Mouse (Mus musculus) hindbrain, embryonic 10.5 days (tissue): ENCODE data around the gene Shcbp1. TPM values are rescaled to one million over a fixed set of nuclear protein-coding genes. Genes with fewer than 3 reads are reported as not detected.
"Not testable (repeated sequence)": the region's sequence is repeated elsewhere in the genome, so short reads cannot be mapped to it uniquely, and the experiment has no call there.

ENCODE experiments used
- DNase-seq: peaks from one replicate; pipeline ENCODE4 v3.0.0-alpha.2; 2017; ENCODE audit warnings: low spot score
- H3K27ac ChIP-seq: fragments of 300-500 bp; sonication (generic); 2 replicates; pipeline ENCODE4 v1.5.1; 2016; ENCODE audit warnings: mild to moderate bottlenecking, moderate library complexity
- H3K27me3 ChIP-seq: fragments of 300-500 bp; sonication (generic); 2 replicates; pipeline ENCODE4 v1.6.1; 2016; ENCODE audit warnings: mild to moderate bottlenecking; ENCODE audit not compliant: poor library complexity, insufficient read depth, severe bottlenecking
- H3K36me3 ChIP-seq: fragments of 300-500 bp; sonication (generic); 2 replicates; pipeline ENCODE4 v1.6.1; 2016; ENCODE audit warnings: mild to moderate bottlenecking, moderate library complexity
- H3K4me1 ChIP-seq: fragments of 300-500 bp; sonication (generic); replicated peaks from 2 replicates; pipeline ENCODE4 v1.6.1; 2016; ENCODE audit warnings: mild to moderate bottlenecking
- H3K4me3 ChIP-seq: fragments of 300-500 bp; sonication (generic); 2 replicates; pipeline ENCODE4 v1.5.1; 2016; ENCODE audit warnings: mild to moderate bottlenecking, moderate library complexity
- H3K9me3 ChIP-seq: fragments of 300-500 bp; sonication (generic); 2 replicates; pipeline ENCODE4 v1.6.1; 2016; ENCODE audit warnings: mild to moderate bottlenecking, moderate library complexity
- WGBS: fragments of 180-500 bp; shearing (Covaris S2); methylation state at CpG from one replicate; pipeline ENCODE4 v1.1.7; 2016; 5-methylcytosine and 5-hydroxymethylcytosine counted together
- polyA plus RNA-seq: library from polyadenylated mRNA; unstranded; fragments of >200 nt; fragmentation: Nextera tagmentation; extraction: Ambion mirVana; gene quantifications from 2 replicates; pipeline ENCODE4 v1.2.1, GENCODE M21; 2016

The Shcbp1 gene
- polyA plus RNA-seq = 52.7 and 78.0 TPM in 2 replicates

DNA sequence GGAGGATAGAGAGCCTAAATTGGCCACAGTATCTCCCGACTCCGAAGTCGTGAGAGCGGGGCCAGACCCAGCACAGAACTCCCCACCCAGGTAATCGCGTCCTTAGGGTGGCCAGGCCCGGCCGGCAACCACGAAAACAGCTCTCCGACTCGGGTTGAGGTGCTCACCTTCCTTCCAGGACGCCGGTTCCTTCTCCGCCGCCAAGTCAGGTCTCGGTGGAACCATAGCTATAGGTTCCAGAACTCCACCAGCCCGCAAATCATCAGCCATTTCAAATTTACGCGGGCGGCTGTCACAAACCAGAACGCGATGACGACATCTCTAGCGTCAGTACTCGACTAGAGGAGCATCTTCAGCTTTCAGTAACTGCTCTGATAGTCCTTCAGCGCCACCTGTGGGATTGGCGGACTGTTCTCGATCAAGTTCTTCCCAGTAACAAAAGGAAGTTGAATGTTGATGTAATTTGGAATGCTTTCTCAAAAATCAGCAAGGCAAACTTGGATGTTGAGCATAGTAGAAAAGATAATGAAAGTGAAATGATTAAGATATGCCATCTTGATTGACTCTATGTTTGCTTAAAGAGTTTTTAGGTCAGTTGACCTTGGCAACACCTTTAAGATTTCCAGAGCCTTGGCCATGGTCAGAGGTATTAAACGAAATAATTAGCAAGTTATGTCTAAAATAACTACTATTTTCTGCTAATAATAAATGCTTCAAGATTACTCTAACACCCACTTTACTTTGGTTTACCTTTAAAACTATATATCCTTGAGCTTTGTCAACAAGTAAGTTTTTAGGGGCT is at the start of gene Shcbp1:
Gene Shcbp1, minus strand, starts transcription at position 314 of the 802 bp plus-strand sequence.
- Histone ChIP-seq H3K4me3 (peak within 1 kb of the TSS; percentile 86), H3K27me3 (no peaks in the 10 kb centered on the region), H3K27ac (peak within 1 kb of the TSS; percentile 81), H3K36me3 (peaks cover 28% of the 10 kb centered on the region), H3K4me1 (peaks cover 11% of the 10 kb centered on the region), H3K9me3 (peaks cover 25% of the 10 kb centered on the region)
- peak; percentile 88 for DNase-seq
- 5% methylated on average over 29 of the region's 29 CpGs for WGBS

DNA sequence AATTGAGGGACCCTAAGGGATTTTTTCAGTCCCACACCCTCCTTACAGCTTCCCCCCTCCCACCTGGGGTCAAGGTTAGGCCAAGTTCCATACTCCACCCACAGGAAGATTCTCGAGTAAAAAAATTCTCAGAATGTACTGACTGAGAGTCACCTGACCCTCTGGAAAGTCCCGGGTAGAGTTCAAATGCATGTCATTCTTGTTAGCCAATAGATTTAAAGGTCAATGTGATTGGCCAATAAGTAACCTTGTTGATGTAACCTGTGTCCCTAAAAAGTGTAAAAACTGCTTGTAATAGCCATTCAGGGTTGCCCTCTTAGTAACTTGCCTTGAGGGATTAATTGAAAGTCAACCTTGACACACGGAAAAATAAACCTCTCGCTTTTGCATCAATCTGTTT is 29.5 kb upstream of the Shcbp1 start:
- Histone ChIP-seq H3K36me3 (no peaks in the 10 kb centered on the region), H3K4me1 (no peaks in the 10 kb centered on the region), H3K27ac (no peak overlapping the region), H3K4me3 (no peak overlapping the region), H3K27me3 (no peaks in the 10 kb centered on the region), H3K9me3 (0 out of 2 replicates have a peak, but pooled peaks cover 6% of the 10 kb centered on the region)
- DNase-seq = no peak
- 92% methylated on average over 4 of the region's 4 CpGs for WGBS

DNA sequence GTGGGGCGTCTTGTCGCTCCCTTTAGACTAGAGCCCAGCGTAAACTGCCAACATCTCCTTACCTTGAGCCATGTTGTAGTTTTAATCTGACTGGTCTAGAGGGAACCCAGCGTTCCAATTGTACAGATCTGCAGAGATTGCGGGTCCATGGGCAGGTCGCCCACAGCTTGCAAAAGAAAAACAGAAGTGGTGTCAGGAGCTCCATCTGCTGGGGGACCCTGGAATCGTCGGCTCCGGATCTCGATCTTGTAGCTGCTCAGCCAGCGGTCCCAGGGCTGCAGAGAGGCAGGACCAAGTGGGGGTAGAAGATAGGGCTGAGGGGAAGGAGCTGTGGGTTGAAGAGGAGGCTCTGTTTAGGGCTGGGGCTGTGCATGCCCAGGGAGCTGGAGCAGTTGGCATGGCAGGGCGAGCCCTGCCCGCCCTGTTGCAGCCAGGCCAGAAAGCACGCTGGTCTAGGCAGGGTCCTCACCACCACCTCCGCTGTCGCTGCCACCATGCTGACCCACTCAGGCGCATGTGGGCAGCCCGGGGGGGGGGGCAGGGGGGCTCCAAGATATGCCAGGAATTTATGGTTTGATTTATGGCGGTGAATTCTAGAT is 21.3 kb upstream of the Shcbp1 start:
- peak; percentile 42 for DNase-seq
- Histone ChIP-seq H3K4me3 (no peak overlapping the region), H3K9me3 (peaks cover 10% of the 10 kb centered on the region), H3K4me1 (no peaks in the 10 kb centered on the region), H3K27me3 (no peaks in the 10 kb centered on the region), H3K36me3 (no peaks in the 10 kb centered on the region), H3K27ac (no peak overlapping the region)
- 59% methylated on average over 19 of the region's 19 CpGs for WGBS

DNA sequence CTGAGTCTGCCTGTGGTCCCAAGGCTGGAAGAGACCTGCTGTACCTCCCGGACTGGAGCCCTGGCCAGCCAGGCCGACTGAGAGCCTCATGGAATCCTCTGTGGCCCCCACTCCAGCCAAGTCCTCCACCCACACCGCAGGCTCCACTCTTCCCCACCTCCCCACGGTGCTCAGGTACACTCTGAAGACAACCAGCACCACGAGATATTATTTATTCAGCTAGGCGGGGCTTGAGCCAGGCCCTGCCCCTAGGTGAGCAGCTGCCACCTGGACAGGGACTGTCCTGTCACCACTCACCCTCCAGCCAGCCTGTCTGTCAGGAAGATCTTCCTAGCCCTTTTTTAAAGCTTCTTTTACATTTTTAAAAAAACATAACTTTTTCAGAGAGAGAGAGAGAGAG is 1.1 kb downstream of the Shcbp1 start:
- Histone ChIP-seq H3K27ac (no peak overlapping the region), H3K4me1 (peaks cover 11% of the 10 kb centered on the region), H3K4me3 (peak overlapping the region; percentile 86), H3K9me3 (peaks cover 34% of the 10 kb centered on the region), H3K27me3 (no peaks in the 10 kb centered on the region), H3K36me3 (peaks cover 40% of the 10 kb centered on the region)
- no peak for DNase-seq
- 78% methylated on average over 6 of the region's 6 CpGs for WGBS

DNA sequence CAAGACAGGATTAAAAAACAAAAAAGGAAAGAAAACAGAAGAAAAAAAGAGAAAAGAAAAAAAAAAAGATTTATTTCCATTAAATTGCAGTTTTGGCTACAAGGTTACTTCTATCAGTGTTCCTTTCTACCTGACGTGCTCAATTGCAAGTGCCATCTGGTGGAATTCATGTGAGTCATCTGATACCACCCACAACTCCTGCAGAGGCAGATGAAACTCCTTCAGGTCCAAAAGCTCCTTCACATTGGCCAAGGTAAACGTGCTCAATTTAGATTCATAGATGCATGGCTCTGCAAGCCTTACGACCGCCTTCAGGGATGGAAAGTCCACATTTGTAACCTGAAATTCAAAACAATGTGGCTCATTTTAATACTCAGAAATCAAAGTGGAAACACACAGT is 14.6 kb downstream of the Shcbp1 start:
- no peak for DNase-seq
- H3K27ac ChIP-seq = no peak overlapping the region
- 95% methylated on average over 4 of the region's 4 CpGs for WGBS

DNA sequence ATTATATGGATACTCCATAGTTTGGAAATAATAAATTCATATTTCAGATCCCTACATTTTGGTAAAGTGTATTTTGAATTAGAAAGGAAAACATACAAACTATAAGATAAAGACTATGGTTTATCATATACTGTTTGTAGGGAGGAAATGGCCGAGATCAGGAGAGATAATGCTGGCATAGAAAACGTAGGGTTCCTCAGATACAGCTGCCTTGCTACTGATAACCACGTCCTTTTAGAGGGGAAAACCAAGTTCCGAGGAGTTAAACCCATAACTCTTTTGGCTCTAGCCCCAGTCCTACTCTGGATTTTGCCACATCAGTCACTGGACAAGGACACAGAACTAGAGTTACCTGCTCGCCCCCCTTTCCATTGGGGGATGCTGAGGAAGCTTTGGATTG is 26.3 kb downstream of the Shcbp1 start:
- no peak for DNase-seq
- Histone ChIP-seq H3K4me1 (no peaks in the 10 kb centered on the region), H3K27me3 (no peaks in the 10 kb centered on the region), H3K36me3 (peaks cover 27% of the 10 kb centered on the region), H3K4me3 (no peak overlapping the region), H3K9me3 (no peaks in the 10 kb centered on the region), H3K27ac (no peak overlapping the region)
- WGBS = 93% methylated on average over 5 of the region's 5 CpGs

More for the DNA sequence above, 14.6 kb downstream of the Shcbp1 start:
- H3K9me3 ChIP-seq = 0 out of 2 replicates have a peak, but pooled peaks cover 3% of the 10 kb centered on the region
- H3K4me3 ChIP-seq = no peak overlapping the region
- no peaks in the 10 kb centered on the region for H3K27me3 ChIP-seq
- H3K36me3 ChIP-seq = peaks cover 13% of the 10 kb centered on the region
- no peaks in the 10 kb centered on the region for H3K4me1 ChIP-seq

DNA sequence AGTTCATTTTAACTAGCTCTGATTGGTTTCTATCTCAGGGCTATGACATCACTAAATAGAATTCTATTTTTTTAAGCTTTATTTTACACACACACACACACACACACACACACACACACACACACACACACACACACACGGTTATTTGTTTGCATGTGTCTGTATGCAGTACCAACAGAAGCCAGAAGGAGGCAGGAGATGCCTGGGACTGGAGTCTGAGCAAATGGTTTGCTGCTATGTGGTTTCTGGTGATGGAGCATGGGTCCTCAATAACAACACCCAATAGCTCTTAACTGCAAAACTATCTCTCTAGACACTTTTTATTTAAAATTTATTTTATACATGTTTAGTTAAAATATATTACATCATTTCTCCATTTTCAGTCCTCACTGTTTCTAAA is 48.4 kb downstream of the Shcbp1 start:
- H3K9me3 ChIP-seq = peaks cover 12% of the 10 kb centered on the region
- WGBS = 71% methylated on average over 1 of the region's 1 CpGs
- H3K36me3 ChIP-seq = peaks cover 13% of the 10 kb centered on the region
- DNase-seq = no peak
- H3K27me3 ChIP-seq = no peaks in the 10 kb centered on the region
- no peak overlapping the region for H3K4me3 ChIP-seq
- H3K4me1 ChIP-seq = no peaks in the 10 kb centered on the region
- no peak overlapping the region for H3K27ac ChIP-seq

DNA sequence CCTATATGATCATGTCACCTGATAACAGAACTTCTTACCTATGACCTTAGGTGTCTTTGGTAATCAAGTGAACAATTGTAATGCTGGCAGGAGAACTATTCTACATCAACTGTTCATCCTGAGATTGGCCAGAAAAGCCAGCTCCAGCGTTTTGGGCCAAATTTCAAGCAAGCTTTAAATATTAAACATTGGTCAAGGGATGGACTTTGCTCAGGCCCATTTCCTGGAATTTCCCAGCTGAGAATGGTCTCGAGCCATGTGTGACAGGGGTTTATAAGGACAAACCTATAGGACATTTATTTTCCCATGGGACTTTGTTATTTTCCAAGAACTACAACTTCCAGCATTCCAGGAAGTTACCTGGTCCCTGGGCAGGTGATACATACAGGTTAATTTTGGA is 63.8 kb downstream of the Shcbp1 start:
- Histone ChIP-seq H3K4me3 (no peak overlapping the region), H3K27me3 (no peaks in the 10 kb centered on the region), H3K36me3 (no peaks in the 10 kb centered on the region), H3K9me3 (no peaks in the 10 kb centered on the region), H3K4me1 (no peaks in the 10 kb centered on the region), H3K27ac (no peak overlapping the region)
- DNase-seq = no peak
- 63% methylated on average over 2 of the region's 2 CpGs for WGBS

DNA sequence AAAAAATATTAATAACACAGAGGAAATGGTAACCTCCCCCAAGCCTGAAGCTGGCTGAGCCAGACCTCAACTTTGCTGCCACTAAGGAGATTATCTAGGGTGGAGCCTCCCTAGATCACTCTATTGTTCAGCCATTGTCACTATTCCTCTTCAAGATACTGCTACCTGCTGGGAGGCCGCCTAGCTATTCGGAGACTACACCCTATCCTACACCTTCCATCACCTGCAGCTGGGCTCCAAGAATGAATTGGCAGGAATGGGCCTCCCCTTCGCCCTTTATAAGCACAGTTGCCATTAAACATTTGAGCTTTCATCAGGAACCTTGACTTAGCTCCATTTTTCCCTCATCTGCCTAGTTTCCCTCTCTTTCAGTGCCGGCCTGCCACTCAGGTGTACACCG is 71.0 kb downstream of the Shcbp1 start:
- not testable (repeated sequence) for H3K9me3 ChIP-seq, H3K4me3 ChIP-seq, DNase-seq, H3K27me3 ChIP-seq, H3K4me1 ChIP-seq, H3K36me3 ChIP-seq, H3K27ac ChIP-seq
- WGBS = 71% methylated on average over 5 of the region's 5 CpGs

DNA sequence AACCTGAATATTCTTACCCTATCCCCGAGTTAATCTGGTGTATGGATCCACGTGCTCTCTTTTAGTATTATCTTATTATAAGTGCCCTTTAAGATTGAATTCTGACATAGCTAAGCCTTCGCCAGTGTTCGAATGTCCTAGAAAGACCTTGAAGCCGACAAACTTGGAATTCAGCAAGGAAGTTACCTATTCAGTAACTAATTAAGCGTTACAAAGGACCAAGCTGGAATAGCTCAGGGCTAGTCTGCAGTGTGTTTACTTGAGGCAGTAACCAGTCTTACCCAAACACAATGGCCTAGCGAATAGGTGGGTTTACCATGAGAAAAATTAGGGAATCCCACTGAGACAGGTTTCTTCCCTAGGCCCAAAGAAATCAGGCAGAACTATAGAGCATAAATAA is 71.5 kb downstream of the Shcbp1 start:
- not testable (repeated sequence) for DNase-seq, H3K27ac ChIP-seq, H3K4me1 ChIP-seq, H3K4me3 ChIP-seq, H3K27me3 ChIP-seq, H3K9me3 ChIP-seq, H3K36me3 ChIP-seq
- WGBS = 86% methylated on average over 7 of the region's 7 CpGs

DNA sequence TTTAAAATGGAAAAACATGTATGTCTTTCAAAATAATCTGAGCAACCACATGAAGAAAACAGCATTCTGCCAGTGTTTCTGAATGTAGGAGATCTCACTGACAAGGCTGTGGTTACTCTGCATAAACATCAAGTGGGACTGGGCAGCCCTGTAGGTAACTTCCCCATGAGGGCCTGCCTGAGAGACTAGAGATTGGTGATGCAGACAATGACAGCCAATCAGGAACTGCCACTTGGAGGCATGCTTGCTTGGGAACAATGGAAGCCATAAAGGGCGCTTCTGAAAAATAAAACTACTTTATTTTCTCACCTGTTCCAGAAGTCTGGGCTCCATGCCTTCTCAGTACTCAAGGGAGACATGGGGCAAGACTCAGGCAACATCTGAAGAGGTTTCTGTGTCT is 87.7 kb downstream of the Shcbp1 start:
- 61% methylated on average over 1 of the region's 1 CpGs for WGBS
- no peak for DNase-seq
- Histone ChIP-seq H3K27ac (no peak overlapping the region), H3K27me3 (no peaks in the 10 kb centered on the region), H3K4me3 (no peak overlapping the region), H3K4me1 (no peaks in the 10 kb centered on the region), H3K36me3 (no peaks in the 10 kb centered on the region), H3K9me3 (0 out of 2 replicates have a peak, but pooled peaks cover 6% of the 10 kb centered on the region)
